Mouse (Mus musculus): Measurements from ENCODE around the gene Mterf1b. TPM values are rescaled to one million over a fixed set of nuclear protein-coding genes. Genes with fewer than 3 reads are reported as not detected.

The Mterf1b gene
- 5.6 TPM for polyA plus RNA-seq (2014; fragmentation: Illumina TruSeq; extraction: RNeasy Lipid Tissue Mini Kit (QIAGEN cat#74804); ENCODE audit: low read depth, low replicate concordance)

DNA sequence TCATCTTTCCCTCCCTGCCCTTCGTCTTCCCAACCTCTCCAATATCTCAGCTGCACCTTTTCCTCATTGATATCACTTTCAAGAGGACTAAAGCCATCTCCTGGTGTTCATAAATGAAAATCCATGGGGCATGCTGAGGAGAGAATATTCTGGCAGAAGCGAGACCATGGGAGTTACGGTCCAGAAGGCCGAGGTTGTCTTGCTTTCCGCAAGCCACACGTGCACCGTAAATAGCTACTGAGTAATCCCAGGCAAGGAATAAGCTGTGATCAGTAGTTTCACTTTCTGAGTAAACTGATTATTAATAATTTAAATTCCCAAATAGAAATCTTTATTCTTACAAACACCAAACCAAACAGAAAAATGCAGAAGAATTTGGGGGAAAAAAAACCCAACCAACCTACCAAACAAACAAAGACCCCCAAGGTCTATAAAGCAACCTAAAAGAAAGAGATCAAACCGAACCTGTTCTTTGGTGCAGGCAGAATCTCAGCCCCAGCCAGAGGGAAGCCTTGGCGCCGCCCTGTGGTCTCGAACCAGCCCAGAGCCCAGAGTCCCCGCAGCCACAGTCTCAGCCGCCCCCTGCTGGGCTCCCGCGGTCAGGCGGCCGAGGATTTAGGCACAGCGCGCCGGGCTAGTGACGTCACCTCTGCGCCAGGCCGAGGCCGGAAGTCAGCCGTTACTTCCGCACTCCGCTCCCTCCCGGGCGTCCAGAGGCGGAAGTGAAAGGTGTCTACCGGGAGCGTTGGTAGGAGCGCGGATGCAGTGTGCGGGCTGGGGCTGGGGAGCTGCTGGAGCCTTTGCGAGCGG lies at the start of gene Mterf1b:
Mterf1b (plus strand) TSS at position 697 of the 810 bp plus-strand sequence.

Other genes starting within 250 kb of the Mterf1b start
- 114 TPM for gene Cyp51, start 87.6 kb upstream of the Mterf1b start, polyA plus RNA-seq (2014; fragmentation: Illumina TruSeq; extraction: RNeasy Lipid Tissue Mini Kit (QIAGEN cat#74804); ENCODE audit: low read depth, low replicate concordance)